Comparison of ENCODE assay signal across 8 mouse cellular contexts in genomic region chr3:65528614-65529470, GRCm38 (mm10). TPM values are rescaled to one million over a fixed set of nuclear protein-coding genes. Genes with fewer than 3 reads are reported as not detected.
DNase-seq lines count a peak whose midpoint lies in the region; ATAC-seq and TF ChIP-seq lines count a peak whose summit lies in the region.

No protein-coding gene starts in this region.

- ATAC-seq in forebrain, embryonic 11.5 days (replicated peaks; ENCODE audit: low FRiP score) = peak; percentile 43
- peak; percentile 20 for ATAC-seq in heart, embryonic 15.5 days (replicated peaks; ENCODE audit: insufficient number of reproducible peaks, insufficient read depth, low FRiP score, low read depth)
- ATAC-seq in liver, embryonic 12.5 days = peak; percentile 38

- peak overlapping the region; percentile 89 for H3K4me3 ChIP-seq in forebrain, embryonic 11.5 days (ENCODE audit: low read depth, low read length)
- peak overlapping the region; percentile 97 for H3K4me3 ChIP-seq in heart, embryonic 15.5 days
- peak overlapping the region; percentile 79 for H3K4me3 ChIP-seq in liver, embryonic 12.5 days

- peak overlapping the region; percentile 96 for H3K27ac ChIP-seq in forebrain, embryonic 11.5 days (ENCODE audit: low read depth, low read length)
- H3K27ac ChIP-seq in heart, embryonic 15.5 days = peak overlapping the region; percentile 99
- peak overlapping the region; percentile 87 for H3K27ac ChIP-seq in liver, embryonic 12.5 days

- H3K9ac ChIP-seq in forebrain, embryonic 11.5 days (ENCODE audit: low read length) = peak overlapping the region; percentile 84
- peak overlapping the region; percentile 79 for H3K9ac ChIP-seq in heart, embryonic 15.5 days
- peak overlapping the region; percentile 84 for H3K9ac ChIP-seq in liver, embryonic 12.5 days

- DNase-seq in CD4-positive, CD25-positive, alpha-beta regulatory T cell, adult 2 months (ENCODE audit: low read depth, low spot score) = peak; percentile 60
- peak; percentile 75 for DNase-seq in brain, embryonic 14.5 days (ENCODE audit: low read depth)
- DNase-seq in forebrain, embryonic 11.5 days (ENCODE audit: low spot score) = peak; percentile 88
- DNase-seq in kidney, postnatal 14 days = peak; percentile 77
- peak; percentile 60 for DNase-seq in naive thymus-derived CD4-positive, alpha-beta T cell, adult 2 months (ENCODE audit: low read depth)
- peak; percentile 57 to 81 for DNase-seq in spleen, postnatal 4 days (ENCODE audit: low spot score in 2 of 2)

- whole genome bisulfite sequencing in forebrain, embryonic 11.5 days = under 1% methylated on average over 83 of the region's 97 CpGs
- WGBS in heart, embryonic 15.5 days = under 1% methylated on average over 97 of the region's 97 CpGs
- under 1% methylated on average over 85 of the region's 97 CpGs for WGBS in liver, embryonic 12.5 days (ENCODE audit: insufficient replicate concordance)

- H3K36me3 ChIP-seq in forebrain, embryonic 11.5 days (ENCODE audit: control insufficient read depth, insufficient read depth, low read length) = no peaks in the 10 kb centered on the region
- no peaks in the 10 kb centered on the region for H3K36me3 ChIP-seq in heart, embryonic 15.5 days
- peaks cover 12% of the 10 kb centered on the region for H3K36me3 ChIP-seq in liver, embryonic 12.5 days

- no peaks in the 10 kb centered on the region for H3K27me3 ChIP-seq in forebrain, embryonic 11.5 days (ENCODE audit: control insufficient read depth, insufficient read depth, low read length)
- no peaks in the 10 kb centered on the region for H3K27me3 ChIP-seq in heart, embryonic 15.5 days
- H3K27me3 ChIP-seq in liver, embryonic 12.5 days (replicated peaks) = 0 out of 2 replicates have a peak, but pooled peaks cover 3% of the 10 kb centered on the region

- H3K9me3 ChIP-seq in forebrain, embryonic 11.5 days (ENCODE audit: control insufficient read depth, low read length) = no peaks in the 10 kb centered on the region
- no peaks in the 10 kb centered on the region for H3K9me3 ChIP-seq in heart, embryonic 15.5 days (replicated peaks)
- H3K9me3 ChIP-seq in liver, embryonic 12.5 days (replicated peaks) = no peaks in the 10 kb centered on the region

- H3K4me1 ChIP-seq in forebrain, embryonic 11.5 days (replicated peaks; ENCODE audit: control insufficient read depth, insufficient read depth, low read length) = no peaks in the 10 kb centered on the region
- peaks cover 5% of the 10 kb centered on the region; the same call in 1 of the 2 replicates for H3K4me1 ChIP-seq in heart, embryonic 15.5 days (replicated peaks)
- H3K4me1 ChIP-seq in liver, embryonic 12.5 days = peaks cover 20% of the 10 kb centered on the region

- peak; percentile 48 for TF ChIP-seq CTCF in brain, embryonic 14.5 days (IDR thresholded peaks at IDR 0.05; ENCODE audit: borderline replicate concordance, extremely low read depth, insufficient read depth, insufficient read length)

- no peak for TF ChIP-seq POLR2A in brain, embryonic 14.5 days (IDR thresholded peaks at IDR 0.05; ENCODE audit: borderline replicate concordance, extremely low read depth, insufficient read depth, insufficient read length, poor library complexity, severe bottlenecking)

- H3K4me2 ChIP-seq in forebrain, embryonic 11.5 days (ENCODE audit: low read depth, low read length, severe bottlenecking) = peak overlapping the region; percentile 70
- H3K4me2 ChIP-seq in heart, embryonic 15.5 days = peak overlapping the region; percentile 71
- H3K4me2 ChIP-seq in liver, embryonic 12.5 days = peak overlapping the region; percentile 100

RNA-seq across cellular contexts. Expression of gene Tiparp, which starts 0.6 kb away (rescaled TPM):
- 9.1 and 9.8 TPM in 2 replicates for polyA plus RNA-seq in brain, embryonic 14.5 days (2012; rRNA removed)
- polyA plus RNA-seq in forebrain, embryonic 11.5 days (2014; fragmentation: Nextera tagmentation; extraction: Ambion mirVana) = 27.2 and 31.1 TPM in 2 replicates
- 23.1 and 23.9 TPM in 2 replicates for polyA plus RNA-seq in heart, embryonic 15.5 days (2015; fragmentation: Nextera tagmentation; extraction: Ambion mirVana)
- 9.4 and 10.2 TPM in 2 replicates for polyA plus RNA-seq in liver, embryonic 12.5 days (2016; fragmentation: Nextera tagmentation; extraction: Ambion mirVana)

Comparison
In these comparisons a context has a peak if more than half of its experiments do, and no peak if none do; other contexts are left out.
1. Peak in every context shown above with its lines: DNase-seq, ATAC-seq, H3K4me3 ChIP-seq and H3K27ac ChIP-seq.